Mouse (Mus musculus) CH12.LX (cell line): ENCODE data around the gene Wdfy2.

Source experiments
- BHLHE40 ChIP-seq: IDR thresholded peaks from 2 replicates; pipeline ENCODE4 v1.6.1; 2011; ENCODE audit warnings: mild to moderate bottlenecking, low read depth, low read length, improper control_type of control experiment
- CHD2 ChIP-seq: IDR thresholded peaks from 2 replicates; pipeline ENCODE4 v1.6.1; 2011; ENCODE audit warnings: low read length, improper control_type of control experiment
- CTCF ChIP-seq, 2 experiments: IDR thresholded peaks in 1 of 2; conservative IDR thresholded peaks in 1 of 2; 2 replicates each; pipeline ENCODE4 v1.5.1; 2011 to 2012; ENCODE audit warnings: low read depth in 2 of 2, low read length in 2 of 2, improper control_type of control experiment in 1 of 2, inconsistent platforms in 1 of 2, mild to moderate bottlenecking in 1 of 2, moderate library complexity in 1 of 2
- EP300 ChIP-seq: IDR thresholded peaks from 2 replicates; pipeline ENCODE4 v1.6.1; 2011; ENCODE audit warnings: low read length, improper control_type of control experiment
- HCFC1 ChIP-seq: IDR thresholded peaks from 2 replicates; pipeline ENCODE4 v1.6.1; 2012; ENCODE audit warnings: low read depth, mild to moderate bottlenecking, inconsistent platforms, low read length, improper control_type of control experiment
- JUND ChIP-seq: conservative IDR thresholded peaks from 2 replicates; pipeline ENCODE4 v1.6.1; 2011; ENCODE audit warnings: low read depth, low read length, improper control_type of control experiment
- MAX ChIP-seq: IDR thresholded peaks from 2 replicates; pipeline ENCODE4 v1.6.1; 2011; ENCODE audit warnings: low read length, improper control_type of control experiment
- MYC ChIP-seq: IDR thresholded peaks from 2 replicates; pipeline ENCODE4 v1.6.1; 2011; ENCODE audit warnings: low read depth, mild to moderate bottlenecking, improper control_type of control experiment, low read length
- POLR2A ChIP-seq: IDR thresholded peaks from 2 replicates; pipeline ENCODE4 v1.6.1; 2011; ENCODE audit warnings: low read depth, mild to moderate bottlenecking, improper control_type of control experiment, low read length
- SIN3A ChIP-seq: IDR thresholded peaks from 2 replicates; pipeline ENCODE4 v1.6.1; 2012; ENCODE audit warnings: low read length, improper control_type of control experiment, inconsistent platforms
- ZC3H11A ChIP-seq: IDR thresholded peaks from 2 replicates; pipeline ENCODE4 v1.6.1; 2012; ENCODE audit warnings: low read depth, mild to moderate bottlenecking, inconsistent platforms, low read length, improper control_type of control experiment
- ZKSCAN1 ChIP-seq: IDR thresholded peaks from 2 replicates; pipeline ENCODE4 v1.6.1; 2012; ENCODE audit warnings: low read depth, inconsistent platforms, low read length, improper control_type of control experiment, borderline replicate concordance

- no peak for TF ChIP-seq CTCF (conservative IDR thresholded peaks at IDR 0.05 in 1 of 2, IDR thresholded peaks at IDR 0.05 in 1 of 2; ENCODE audit: low read depth in 2 of 2, low read length in 2 of 2)
- no peak for TF ChIP-seq HCFC1
- no peak for TF ChIP-seq ZC3H11A
- no peak for TF ChIP-seq POLR2A
- no peak for TF ChIP-seq EP300
- TF ChIP-seq MYC, result no peak
- TF ChIP-seq MAX, result no peak
- no peak for TF ChIP-seq CHD2
- no peak for TF ChIP-seq BHLHE40
- TF ChIP-seq JUND, result no peak
- TF ChIP-seq SIN3A, result no peak
- TF ChIP-seq ZKSCAN1, result no peak
Observed at GRCm38 (mm10) chr14:62858311-62858710, 20.8 kb downstream of the Wdfy2 start.
